ENCODE assay signal across 11 mouse cellular contexts in genomic region chr4:152286183-152286582, GRCm38 (mm10). TPM values are rescaled to one million over a fixed set of nuclear protein-coding genes. Genes with fewer than 3 reads are reported as not detected.
DNase-seq lines count a peak whose midpoint lies in the region; ATAC-seq and TF ChIP-seq lines count a peak whose summit lies in the region.
"Had no signal": no experiment of that assay in that cellular context is flagged by ENCODE, and none has a peak within 500 bp of the region (broad histone marks: within the 10 kb centered on the region; RNA-seq: fewer than 3 reads in every experiment).

No protein-coding gene starts in this region.

- TF ChIP-seq CTCF in hindbrain, postnatal 0 days (IDR thresholded peaks at IDR 0.05; ENCODE audit: low read depth): no peak

- peaks cover 27% of the 10 kb centered on the region for H3K4me1 ChIP-seq in embryonic facial prominence, embryonic 12.5 days
- peaks cover 19% of the 10 kb centered on the region for H3K4me1 ChIP-seq in hindbrain, postnatal 0 days (ENCODE audit: insufficient read depth, low read length)

- H3K36me3 ChIP-seq in embryonic facial prominence, embryonic 12.5 days: no peaks in the 10 kb centered on the region
- H3K36me3 ChIP-seq in hindbrain, postnatal 0 days (ENCODE audit: insufficient read depth, low read length): no peaks in the 10 kb centered on the region

- no peak for ATAC-seq in embryonic facial prominence, embryonic 12.5 days (ENCODE audit: insufficient number of reproducible peaks, insufficient read depth, low FRiP score, low TSS enrichment)
- peak; percentile 18; the same call in 1 of the 2 replicates for ATAC-seq in hindbrain, postnatal 0 days

- H3K4me2 ChIP-seq in embryonic facial prominence, embryonic 12.5 days (replicated peaks): peak overlapping the region; percentile 38
- peak overlapping the region; percentile 62 for H3K4me2 ChIP-seq in hindbrain, postnatal 0 days (ENCODE audit: low read depth, low read length)

- H3K9me3 ChIP-seq in embryonic facial prominence, embryonic 12.5 days: peaks cover 3% of the 10 kb centered on the region; the same call in 1 of the 2 replicates
- H3K9me3 ChIP-seq in hindbrain, postnatal 0 days (ENCODE audit: low read length): no peaks in the 10 kb centered on the region

- peak overlapping the region; percentile 20; the same call in 1 of the 2 replicates for H3K4me3 ChIP-seq in embryonic facial prominence, embryonic 12.5 days
- peak overlapping the region; percentile 33 for H3K4me3 ChIP-seq in hindbrain, postnatal 0 days (ENCODE audit: low read length)
- H3K4me3 ChIP-seq: myocyte had no signal

- WGBS in embryonic facial prominence, embryonic 12.5 days: 4% methylated on average over 32 of the region's 32 CpGs
- under 1% methylated on average over 29 of the region's 32 CpGs for WGBS in hindbrain, postnatal 0 days

- H3K9ac ChIP-seq in embryonic facial prominence, embryonic 12.5 days: no peak overlapping the region
- H3K9ac ChIP-seq in hindbrain, postnatal 0 days (replicated peaks; ENCODE audit: low read length): peak overlapping the region; percentile 41

- DNase-seq in left cerebral cortex, postnatal 25 days (ENCODE audit: low spot score in 2 of 2): peak; percentile 47 to 67
- no peak for DNase-seq in left cerebral cortex, postnatal 10 days (ENCODE audit: extremely low spot score in 1 of 2, low spot score in 2 of 2)
- DNase-seq in hindbrain, postnatal 0 days (ENCODE audit: low spot score): peak; percentile 52
- DNase-seq in neural tube, embryonic 10.5 days (ENCODE audit: extremely low spot score, low spot score): peak; percentile 49
- no peak for DNase-seq in Muller cell, postnatal 12 days (ENCODE audit: inconsistent ontology term)
- DNase-seq in urinary bladder, postnatal 25 days (ENCODE audit: low spot score): no peak
- DNase-seq in heart, postnatal 14 days: no peak

- peaks cover 94% of the 10 kb centered on the region for H3K27me3 ChIP-seq in embryonic facial prominence, embryonic 12.5 days
- H3K27me3 ChIP-seq in hindbrain, postnatal 0 days (ENCODE audit: insufficient read depth, low read length): peaks cover 56% of the 10 kb centered on the region

- intact Hi-C loops in left cerebral cortex, postnatal 25 days (cut with DNase I): loop anchor here (10.0 kb wide), 1 partner anchor 111 kb away; the partner anchor contains the start of gene Acot7
- intact Hi-C loops in left cerebral cortex, postnatal 10 days (cut with DNase I): loop anchor here (5.0 kb wide), 1 partner anchor 114 kb away; no protein-coding TSS in a partner anchor
- intact Hi-C loops in heart, postnatal 14 days (cut with DNase I): loop anchor here (10.0 kb wide), 1 partner anchor 301 kb away; the partner anchor contains the start of gene Thap3

- no peak overlapping the region for H3K27ac ChIP-seq in embryonic facial prominence, embryonic 12.5 days
- H3K27ac ChIP-seq in hindbrain, postnatal 0 days: no peak overlapping the region

RNA-seq across cellular contexts. Expression of gene Hes3, which starts 5.3 kb away (rescaled TPM):
- under 1 TPM; 0.30 to 0.37 TPM for total RNA-seq in left cerebral cortex, postnatal 25 days (2021)
- total RNA-seq in left cerebral cortex, postnatal 10 days (2021): not detected
- polyA plus RNA-seq in embryonic facial prominence, embryonic 12.5 days (2016; fragmentation: Nextera tagmentation; extraction: Ambion mirVana): 0.09 TPM in 1 of 2 replicates, not detected in the other
- 0.26 and 0.40 TPM in 2 replicates for total RNA-seq in hindbrain, postnatal 0 days (2014; rRNA removed)
- polyA plus RNA-seq in hindbrain, postnatal 0 days (2015; fragmentation: Nextera tagmentation; extraction: Ambion mirVana): 0.15 and 0.19 TPM in 2 replicates
- total RNA-seq in heart, postnatal 14 days (2021): not detected
- total RNA-seq: adrenal gland, postnatal 36 days had no signal
- polyA plus RNA-seq: heart, embryonic 14.5 days had no signal

RNA-seq across cellular contexts. Expression of gene Icmt, which starts 10.8 kb away (rescaled TPM):
- 10 to 100 TPM; 50.9 to 56.7 TPM for total RNA-seq in left cerebral cortex, postnatal 25 days (2021)
- 10 to 100 TPM; 31.7 to 32.3 TPM for total RNA-seq in left cerebral cortex, postnatal 10 days (2021)
- polyA plus RNA-seq in embryonic facial prominence, embryonic 12.5 days (2016; fragmentation: Nextera tagmentation; extraction: Ambion mirVana): 30.3 and 33.4 TPM in 2 replicates
- total RNA-seq in hindbrain, postnatal 0 days (2014; rRNA removed): 35.3 and 42.6 TPM in 2 replicates
- polyA plus RNA-seq in hindbrain, postnatal 0 days (2015; fragmentation: Nextera tagmentation; extraction: Ambion mirVana): 15.9 and 16.4 TPM in 2 replicates
- 10 to 100 TPM; 25.9 to 27.2 TPM for total RNA-seq in heart, postnatal 14 days (2021)

RNA-seq across cellular contexts. Expression of gene Gpr153, which starts 12.2 kb away (rescaled TPM):
- 10 to 100 TPM; 26.8 to 37.1 TPM for total RNA-seq in left cerebral cortex, postnatal 25 days (2021)
- 10 to 100 TPM; 32.9 to 35.7 TPM for total RNA-seq in left cerebral cortex, postnatal 10 days (2021)
- 9.7 and 10.6 TPM in 2 replicates for polyA plus RNA-seq in embryonic facial prominence, embryonic 12.5 days (2016; fragmentation: Nextera tagmentation; extraction: Ambion mirVana)
- 167 and 170 TPM in 2 replicates for total RNA-seq in hindbrain, postnatal 0 days (2014; rRNA removed)
- 17.1 and 19.0 TPM in 2 replicates for polyA plus RNA-seq in hindbrain, postnatal 0 days (2015; fragmentation: Nextera tagmentation; extraction: Ambion mirVana)
- 10 to 100 TPM; 19.9 to 20.6 TPM for total RNA-seq in heart, postnatal 14 days (2021)

RNA-seq across cellular contexts. Expression of gene Rnf207, which starts 32.6 kb away (rescaled TPM):
- 10 to 100 TPM in 1 of 2 experiments, 1 to 10 TPM in 1; 8.7 to 11.1 TPM for total RNA-seq in left cerebral cortex, postnatal 25 days (2021)
- 1 to 10 TPM; 1.1 to 4.5 TPM for total RNA-seq in left cerebral cortex, postnatal 10 days (2021)
- polyA plus RNA-seq in embryonic facial prominence, embryonic 12.5 days (2016; fragmentation: Nextera tagmentation; extraction: Ambion mirVana): 1.0 and 2.3 TPM in 2 replicates
- total RNA-seq in hindbrain, postnatal 0 days (2014; rRNA removed): 5.7 and 7.7 TPM in 2 replicates
- 6.6 and 6.9 TPM in 2 replicates for polyA plus RNA-seq in hindbrain, postnatal 0 days (2015; fragmentation: Nextera tagmentation; extraction: Ambion mirVana)
- 10 to 100 TPM; 84.5 to 95.8 TPM for total RNA-seq in heart, postnatal 14 days (2021)

RNA-seq across cellular contexts. Expression of gene Rpl22, which starts 39.4 kb away (rescaled TPM):
- total RNA-seq in left cerebral cortex, postnatal 25 days (2021): 100 to 1,000 TPM; 160 TPM
- 100 to 1,000 TPM; 224 to 239 TPM for total RNA-seq in left cerebral cortex, postnatal 10 days (2021)
- polyA plus RNA-seq in embryonic facial prominence, embryonic 12.5 days (2016; fragmentation: Nextera tagmentation; extraction: Ambion mirVana): 395 and 396 TPM in 2 replicates
- 164 and 185 TPM in 2 replicates for total RNA-seq in hindbrain, postnatal 0 days (2014; rRNA removed)
- 156 and 176 TPM in 2 replicates for polyA plus RNA-seq in hindbrain, postnatal 0 days (2015; fragmentation: Nextera tagmentation; extraction: Ambion mirVana)
- total RNA-seq in heart, postnatal 14 days (2021): 100 to 1,000 TPM; 223 to 252 TPM

Comparison
In these comparisons a context has a peak if more than half of its experiments do, and no peak if none do; other contexts are left out.
1. DNase-seq: peak in left cerebral cortex, postnatal 25 days (2 of 2), hindbrain, postnatal 0 days (single experiment) and neural tube, embryonic 10.5 days (single experiment); none in left cerebral cortex, postnatal 10 days (0 of 2), Muller cell, postnatal 12 days (single experiment), urinary bladder, postnatal 25 days (single experiment) and heart, postnatal 14 days (0 of 2).